In the genomic region with DNA sequence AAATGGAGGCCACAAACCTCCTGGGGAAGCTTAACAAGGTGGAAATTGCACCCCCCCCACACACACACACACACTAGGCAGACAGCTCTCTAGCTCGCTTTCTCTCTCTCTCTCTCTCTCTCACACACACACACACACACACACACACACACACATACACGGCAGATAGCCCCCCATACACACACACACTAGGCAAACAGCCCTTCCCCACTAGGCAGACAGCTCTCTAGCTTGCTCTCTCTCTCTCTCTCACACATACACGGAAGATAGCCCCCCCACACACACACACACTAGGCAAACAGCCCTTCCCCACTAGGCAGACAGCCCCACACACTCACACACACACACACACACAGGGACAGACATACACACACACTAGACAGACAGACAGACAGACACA, we compare ENCODE assay signal across 12 mouse cellular contexts. TPM values are rescaled to one million over a fixed set of nuclear protein-coding genes. Genes with fewer than 3 reads are reported as not detected.
A peak's percentile ranks its signal among the peaks of the same experiment; 100 is the strongest.
DNase-seq lines count a peak whose midpoint lies in the region; ATAC-seq lines count a peak whose summit lies in the region.
"Had no signal": no experiment of that assay in that cellular context is flagged by ENCODE, and none has a peak within 500 bp of the region (broad histone marks: within the 10 kb centered on the region; RNA-seq: fewer than 3 reads in every experiment).

No protein-coding gene starts in this region.

- H3K9me3 ChIP-seq in heart, embryonic 11.5 days (replicated peaks; ENCODE audit: control insufficient read depth, low read length), result no peaks in the 10 kb centered on the region; the same call in 1 of the 2 replicates
- H3K9me3 ChIP-seq in kidney, embryonic 16.5 days (ENCODE audit: low read length), result no peaks in the 10 kb centered on the region
- H3K9me3 ChIP-seq in embryonic facial prominence, embryonic 12.5 days, result no peaks in the 10 kb centered on the region
- H3K9me3 ChIP-seq in liver, embryonic 13.5 days (replicated peaks), result no peaks in the 10 kb centered on the region

- 12% methylated on average over 3 of the region's 3 CpGs for WGBS in heart, embryonic 11.5 days (ENCODE audit: insufficient replicate concordance)
- 64% methylated on average over 3 of the region's 3 CpGs for WGBS in kidney, embryonic 16.5 days
- WGBS in embryonic facial prominence, embryonic 12.5 days, result 60% methylated on average over 2 of the region's 3 CpGs
- 44% methylated on average over 3 of the region's 3 CpGs for WGBS in liver, embryonic 13.5 days (ENCODE audit: insufficient replicate concordance)

- peak; percentile 60 for ATAC-seq in heart, embryonic 11.5 days (replicated peaks; ENCODE audit: insufficient number of reproducible peaks, low FRiP score, low TSS enrichment)
- ATAC-seq in kidney, embryonic 16.5 days (ENCODE audit: low FRiP score, low TSS enrichment), result peak; percentile 12; the same call in 1 of the 2 replicates
- no peak for ATAC-seq in embryonic facial prominence, embryonic 12.5 days (ENCODE audit: insufficient number of reproducible peaks, insufficient read depth, low FRiP score, low TSS enrichment)
- ATAC-seq in liver, embryonic 13.5 days (ENCODE audit: low read depth), result 0 out of 2 replicates have a peak, but pooled peaks have one; percentile 18
- ATAC-seq: activated CD4-positive, CD25-positive, alpha-beta regulatory T cell, adult 4 months; hindbrain, embryonic 16.5 days had no signal

- peaks cover 12% of the 10 kb centered on the region for H3K4me1 ChIP-seq in heart, embryonic 11.5 days (ENCODE audit: control insufficient read depth, insufficient read depth, low read length)
- H3K4me1 ChIP-seq in kidney, embryonic 16.5 days (ENCODE audit: insufficient read depth, low read length), result no peaks in the 10 kb centered on the region
- 0 out of 2 replicates have a peak, but pooled peaks cover 5% of the 10 kb centered on the region for H3K4me1 ChIP-seq in embryonic facial prominence, embryonic 12.5 days
- no peaks in the 10 kb centered on the region for H3K4me1 ChIP-seq in liver, embryonic 13.5 days (replicated peaks)

- peak overlapping the region; percentile 87 for H3K27ac ChIP-seq in heart, embryonic 11.5 days (ENCODE audit: low read depth, low read length)
- no peak overlapping the region for H3K27ac ChIP-seq in kidney, embryonic 16.5 days (ENCODE audit: low read length)
- H3K27ac ChIP-seq in embryonic facial prominence, embryonic 12.5 days, result peak overlapping the region; percentile 50; the same call in 1 of the 2 replicates
- no peak overlapping the region; the same call in 1 of the 2 replicates for H3K27ac ChIP-seq in liver, embryonic 13.5 days
- H3K27ac ChIP-seq: liver, embryonic 14.5 days had no signal

- no peaks in the 10 kb centered on the region for H3K27me3 ChIP-seq in heart, embryonic 11.5 days (ENCODE audit: control insufficient read depth, insufficient read depth, low read length)
- H3K27me3 ChIP-seq in kidney, embryonic 16.5 days (ENCODE audit: insufficient read depth, low read length), result no peaks in the 10 kb centered on the region
- no peaks in the 10 kb centered on the region for H3K27me3 ChIP-seq in embryonic facial prominence, embryonic 12.5 days
- H3K27me3 ChIP-seq in liver, embryonic 13.5 days, result no peaks in the 10 kb centered on the region

- intact Hi-C loops in heart, postnatal 10 days (cut with DNase I), result loop anchor here (5.0 kb wide), 1 partner anchor 175 kb away; the partner anchor contains the start of gene Parl

- H3K36me3 ChIP-seq in heart, embryonic 11.5 days (ENCODE audit: control insufficient read depth, insufficient read depth, low read length), result no peaks in the 10 kb centered on the region
- no peaks in the 10 kb centered on the region for H3K36me3 ChIP-seq in kidney, embryonic 16.5 days (ENCODE audit: insufficient read depth, low read length)
- H3K36me3 ChIP-seq in embryonic facial prominence, embryonic 12.5 days, result no peaks in the 10 kb centered on the region
- H3K36me3 ChIP-seq in liver, embryonic 13.5 days, result no peaks in the 10 kb centered on the region

- H3K4me3 ChIP-seq in heart, embryonic 11.5 days (ENCODE audit: low read depth, low read length), result no peak overlapping the region
- no peak overlapping the region for H3K4me3 ChIP-seq in kidney, embryonic 16.5 days (ENCODE audit: low read length)
- H3K4me3 ChIP-seq in embryonic facial prominence, embryonic 12.5 days, result no peak overlapping the region
- H3K4me3 ChIP-seq in liver, embryonic 13.5 days (replicated peaks), result no peak overlapping the region

- H3K9ac ChIP-seq in heart, embryonic 11.5 days (ENCODE audit: low read depth, low read length), result peak overlapping the region; percentile 28; the same call in 1 of the 2 replicates
- H3K9ac ChIP-seq in kidney, embryonic 16.5 days (replicated peaks; ENCODE audit: low read length), result no peak overlapping the region
- H3K9ac ChIP-seq in embryonic facial prominence, embryonic 12.5 days, result no peak overlapping the region
- H3K9ac ChIP-seq in liver, embryonic 13.5 days, result no peak overlapping the region
- H3K9ac ChIP-seq: liver, embryonic 14.5 days had no signal

- no peak overlapping the region for H3K4me2 ChIP-seq in heart, embryonic 11.5 days
- no peak overlapping the region for H3K4me2 ChIP-seq in kidney, embryonic 16.5 days (replicated peaks; ENCODE audit: low read depth, low read length)
- H3K4me2 ChIP-seq in embryonic facial prominence, embryonic 12.5 days (replicated peaks), result no peak overlapping the region
- H3K4me2 ChIP-seq in liver, embryonic 13.5 days, result no peak overlapping the region

- DNase-seq in heart, postnatal 10 days, result no peak
- DNase-seq in kidney, adult 9 months, result no peak
- DNase-seq in liver, embryonic 13.5 days, result no peak
- DNase-seq in cerebellum, postnatal 14 days, result no peak
- DNase-seq in spleen, postnatal 36 days (ENCODE audit: low spot score in 2 of 2), result no peak
- DNase-seq: thymus, postnatal 25 days had no signal

RNA-seq across cellular contexts. Expression of gene Eif2b5, which starts 21.3 kb away (rescaled TPM):
- polyA plus RNA-seq in heart, embryonic 11.5 days (2014; fragmentation: Nextera tagmentation; extraction: Ambion mirVana), result 83.3 and 96.1 TPM in 2 replicates
- 10 to 100 TPM; 52.7 to 54.2 TPM for total RNA-seq in heart, postnatal 10 days (2021)
- 119 and 121 TPM in 2 replicates for polyA plus RNA-seq in kidney, embryonic 16.5 days (2015; fragmentation: Nextera tagmentation; extraction: Ambion mirVana)
- polyA plus RNA-seq in embryonic facial prominence, embryonic 12.5 days (2016; fragmentation: Nextera tagmentation; extraction: Ambion mirVana), result 135 and 137 TPM in 2 replicates
- polyA plus RNA-seq in liver, embryonic 13.5 days (2015; fragmentation: Nextera tagmentation; extraction: Ambion mirVana), result 71.1 and 75.5 TPM in 2 replicates

RNA-seq across cellular contexts. Expression of gene Dvl3, which starts 39.5 kb away (rescaled TPM):
- polyA plus RNA-seq in heart, embryonic 11.5 days (2014; fragmentation: Nextera tagmentation; extraction: Ambion mirVana), result 32.2 and 34.8 TPM in 2 replicates
- 10 to 100 TPM; 60.7 to 61.7 TPM for total RNA-seq in heart, postnatal 10 days (2021)
- polyA plus RNA-seq in kidney, embryonic 16.5 days (2015; fragmentation: Nextera tagmentation; extraction: Ambion mirVana), result 20.6 and 31.7 TPM in 2 replicates
- polyA plus RNA-seq in embryonic facial prominence, embryonic 12.5 days (2016; fragmentation: Nextera tagmentation; extraction: Ambion mirVana), result 33.1 and 33.2 TPM in 2 replicates
- 3.7 and 4.8 TPM in 2 replicates for polyA plus RNA-seq in liver, embryonic 13.5 days (2015; fragmentation: Nextera tagmentation; extraction: Ambion mirVana)

RNA-seq across cellular contexts. Expression of gene Abcc5, which starts 51.1 kb away (rescaled TPM):
- 54.6 and 66.1 TPM in 2 replicates for polyA plus RNA-seq in heart, embryonic 11.5 days (2014; fragmentation: Nextera tagmentation; extraction: Ambion mirVana)
- total RNA-seq in heart, postnatal 10 days (2021), result 10 to 100 TPM; 48.1 to 53.5 TPM
- 66.9 and 68.1 TPM in 2 replicates for polyA plus RNA-seq in kidney, embryonic 16.5 days (2015; fragmentation: Nextera tagmentation; extraction: Ambion mirVana)
- 99.6 and 107 TPM in 2 replicates for polyA plus RNA-seq in embryonic facial prominence, embryonic 12.5 days (2016; fragmentation: Nextera tagmentation; extraction: Ambion mirVana)
- 16.0 and 17.8 TPM in 2 replicates for polyA plus RNA-seq in liver, embryonic 13.5 days (2015; fragmentation: Nextera tagmentation; extraction: Ambion mirVana)

RNA-seq across cellular contexts. Expression of gene Ap2m1, which starts 58.0 kb away (rescaled TPM):
- 490 and 502 TPM in 2 replicates for polyA plus RNA-seq in heart, embryonic 11.5 days (2014; fragmentation: Nextera tagmentation; extraction: Ambion mirVana)
- 100 to 1,000 TPM; 253 to 284 TPM for total RNA-seq in heart, postnatal 10 days (2021)
- 691 and 699 TPM in 2 replicates for polyA plus RNA-seq in kidney, embryonic 16.5 days (2015; fragmentation: Nextera tagmentation; extraction: Ambion mirVana)
- polyA plus RNA-seq in embryonic facial prominence, embryonic 12.5 days (2016; fragmentation: Nextera tagmentation; extraction: Ambion mirVana), result 657 and 677 TPM in 2 replicates
- 413 and 466 TPM in 2 replicates for polyA plus RNA-seq in liver, embryonic 13.5 days (2015; fragmentation: Nextera tagmentation; extraction: Ambion mirVana)

Comparison
In these comparisons a context has a peak if more than half of its experiments do, and no peak if none do; other contexts are left out.
1. H3K27ac ChIP-seq: peak in heart, embryonic 11.5 days (single experiment) and embryonic facial prominence, embryonic 12.5 days (single experiment); none in kidney, embryonic 16.5 days (single experiment) and liver, embryonic 13.5 days (single experiment).